Mouse (Mus musculus): ENCODE measurements around the gene Tenm3.

- TF ChIP-seq CTCF (IDR thresholded peaks at IDR 0.05; ENCODE audit: low read depth), result no peak
- TF ChIP-seq EP300 (IDR thresholded peaks at IDR 0.05; ENCODE audit: low read depth), result peak; percentile 64
Observed at GRCm38 (mm10) chr8:48535833-48536232, 307.9 kb downstream of the Tenm3 start.

Measured in liver, postnatal 0 days (tissue).